Mouse (Mus musculus) MEL (cell line): ENCODE results near the gene Gm11213. TPM values are rescaled to one million over a fixed set of nuclear protein-coding genes. Genes with fewer than 3 reads are reported as not detected.

Source experiments
- DNase-seq: peaks from one replicate; pipeline ENCODE4 v3.0.0; 2011; ENCODE audit warnings: low read depth, low spot score
- H3K27ac ChIP-seq: 2 replicates; pipeline ENCODE4 v1.5.1; 2012; ENCODE audit warnings: low read depth, mild to moderate bottlenecking, control low read depth, low read length, moderate library complexity; ENCODE audit not compliant: control insufficient read depth
- H3K27me3 ChIP-seq, 2 experiments: fragments of 150-350 bp in 1 of 2; sonication (generic) in 1 of 2; 2 replicates each; pipeline ENCODE4 v1.6.1; 2012; ENCODE audit warnings: low read length in 2 of 2, mild to moderate bottlenecking in 2 of 2, improper control_type of control experiment in 1 of 2, moderate library complexity in 1 of 2; ENCODE audit not compliant: insufficient read depth in 2 of 2, control insufficient read depth in 1 of 2
- H3K36me3 ChIP-seq, 2 experiments: 2 replicates each; pipeline ENCODE4 v1.6.1; 2012 to 2014; ENCODE audit warnings: low read length in 2 of 2, improper control_type of control experiment in 1 of 2, inconsistent platforms in 1 of 2, mild to moderate bottlenecking in 1 of 2; ENCODE audit not compliant: insufficient read depth in 2 of 2, control insufficient read depth in 1 of 2
- H3K4me1 ChIP-seq, 2 experiments: fragments of 150-350 bp in 1 of 2; sonication (generic) in 1 of 2; 2 replicates each; pipeline ENCODE4 v1.6.1; 2012; ENCODE audit warnings: low read length in 2 of 2, improper control_type of control experiment in 1 of 2, mild to moderate bottlenecking in 1 of 2; ENCODE audit not compliant: insufficient read depth in 2 of 2, control insufficient read depth in 1 of 2
- H3K4me3 ChIP-seq, 2 experiments: fragments of 150-350 bp in 1 of 2; sonication (generic) in 1 of 2; 2 replicates each; pipeline ENCODE4 v1.5.1; 2012; ENCODE audit warnings: low read depth in 2 of 2, low read length in 2 of 2, mild to moderate bottlenecking in 2 of 2, moderate library complexity in 2 of 2, control low read depth in 1 of 2, improper control_type of control experiment in 1 of 2; ENCODE audit not compliant: control insufficient read depth in 1 of 2, insufficient read depth in 1 of 2
- H3K79me2 ChIP-seq: 2 replicates; pipeline ENCODE4 v1.6.1; 2012; ENCODE audit warnings: mild to moderate bottlenecking, low read length, moderate library complexity; ENCODE audit not compliant: control insufficient read depth, poor library complexity, insufficient read depth
- H3K9ac ChIP-seq: 2 replicates; pipeline ENCODE4 v1.6.1; 2012; ENCODE audit warnings: low read depth, mild to moderate bottlenecking, control low read depth, low read length, moderate library complexity; ENCODE audit not compliant: control insufficient read depth, poor library complexity, severe bottlenecking
- H3K9me3 ChIP-seq: fragments of 150-350 bp; sonication (generic); replicated peaks from 2 replicates; pipeline ENCODE4 v1.6.1; 2012; ENCODE audit warnings: mild to moderate bottlenecking, low read length, improper control_type of control experiment, moderate library complexity; ENCODE audit not compliant: insufficient read depth
- BHLHE40 ChIP-seq: IDR thresholded peaks from 2 replicates; pipeline ENCODE4 v1.6.1; 2012; ENCODE audit warnings: low read depth, mild to moderate bottlenecking, inconsistent platforms, low read length, improper control_type of control experiment, borderline replicate concordance
- CHD1 ChIP-seq: IDR thresholded peaks from 2 replicates; pipeline ENCODE4 v1.6.1; 2012; ENCODE audit warnings: low read depth, mild to moderate bottlenecking, inconsistent platforms, low read length, improper control_type of control experiment
- E2F4 ChIP-seq: IDR thresholded peaks from 2 replicates; pipeline ENCODE4 v1.6.1; 2011; ENCODE audit warnings: low read depth, low read length, improper control_type of control experiment, borderline replicate concordance
- ELF1 ChIP-seq: IDR thresholded peaks from 2 replicates; pipeline ENCODE4 v1.6.1; 2014; ENCODE audit warnings: low read depth, mild to moderate bottlenecking, inconsistent platforms, low read length, improper control_type of control experiment, moderate library complexity
- EP300 ChIP-seq, 2 experiments: IDR thresholded peaks; 2 replicates each; pipeline ENCODE4 v1.6.1; 2011; ENCODE audit warnings: improper control_type of control experiment in 2 of 2, low read length in 2 of 2, low read depth in 1 of 2, mild to moderate bottlenecking in 1 of 2
- ETS1 ChIP-seq: IDR thresholded peaks from 2 replicates; pipeline ENCODE4 v1.6.1; 2012; ENCODE audit warnings: low read depth, mild to moderate bottlenecking, inconsistent platforms, low read length, improper control_type of control experiment, moderate library complexity
- GABPA ChIP-seq: IDR thresholded peaks from 2 replicates; pipeline ENCODE4 v1.6.1; 2012; ENCODE audit warnings: low read depth, mild to moderate bottlenecking, inconsistent platforms, low read length, improper control_type of control experiment, moderate library complexity
- GATA1 ChIP-seq: IDR thresholded peaks from 2 replicates; pipeline ENCODE4 v1.6.1; 2011; ENCODE audit warnings: low read depth, low read length, improper control_type of control experiment
- HCFC1 ChIP-seq: IDR thresholded peaks from 2 replicates; pipeline ENCODE4 v1.6.1; 2012; ENCODE audit warnings: low read depth, mild to moderate bottlenecking, inconsistent platforms, low read length, improper control_type of control experiment, moderate library complexity
- JUND ChIP-seq: IDR thresholded peaks from 2 replicates; pipeline ENCODE4 v1.6.1; 2011; ENCODE audit warnings: low read depth, mild to moderate bottlenecking, improper control_type of control experiment, low read length
- MAFK ChIP-seq: IDR thresholded peaks from 2 replicates; pipeline ENCODE4 v1.6.1; 2011; ENCODE audit warnings: low read depth, mild to moderate bottlenecking, low read length, improper control_type of control experiment, borderline replicate concordance
- MXI1 ChIP-seq: IDR thresholded peaks from 2 replicates; pipeline ENCODE4 v1.6.1; 2011; ENCODE audit warnings: mild to moderate bottlenecking, low read depth, low read length, improper control_type of control experiment
- NELFE ChIP-seq: IDR thresholded peaks from 2 replicates; pipeline ENCODE4 v1.6.1; 2011; ENCODE audit warnings: low read depth, low read length, improper control_type of control experiment
- NRF1 ChIP-seq: IDR thresholded peaks from 2 replicates; pipeline ENCODE4 v1.6.1; 2014; ENCODE audit warnings: low read depth, mild to moderate bottlenecking, inconsistent platforms, low read length, improper control_type of control experiment, moderate library complexity; ENCODE audit not compliant: poor library complexity, insufficient read depth, severe bottlenecking
- POLR2A ChIP-seq, 2 experiments: IDR thresholded peaks; 2 replicates each; pipeline ENCODE4 v1.6.1; 2011 to 2012; ENCODE audit warnings: low read length in 2 of 2, mild to moderate bottlenecking in 2 of 2, control low read depth in 1 of 2, improper control_type of control experiment in 1 of 2, low read depth in 1 of 2, moderate library complexity in 1 of 2; ENCODE audit not compliant: control insufficient read depth in 1 of 2, insufficient read depth in 1 of 2, poor library complexity in 1 of 2
- POLR2AphosphoS2 ChIP-seq: IDR thresholded peaks from 2 replicates; pipeline ENCODE4 v1.6.1; 2011; ENCODE audit warnings: low read length, improper control_type of control experiment
- POLR2AphosphoS5 ChIP-seq: IDR thresholded peaks from 2 replicates; pipeline ENCODE4 v1.6.1; 2012; ENCODE audit warnings: low read depth, borderline replicate concordance, mild to moderate bottlenecking, inconsistent platforms, low read length, moderate library complexity, mixed read lengths
- TAL1 ChIP-seq: IDR thresholded peaks from 2 replicates; pipeline ENCODE4 v1.6.1; 2012; ENCODE audit warnings: mild to moderate bottlenecking, inconsistent platforms, low read length, moderate library complexity, mixed read lengths
- TBP ChIP-seq: IDR thresholded peaks from 2 replicates; pipeline ENCODE4 v1.8.0; 2011; ENCODE audit warnings: low read depth, low read length, improper control_type of control experiment
- TCF12 ChIP-seq: IDR thresholded peaks from 2 replicates; pipeline ENCODE4 v1.6.1; 2014; ENCODE audit warnings: low read depth, mild to moderate bottlenecking, inconsistent platforms, low read length, improper control_type of control experiment, moderate library complexity
- USF1 ChIP-seq: IDR thresholded peaks from 2 replicates; pipeline ENCODE4 v1.6.1; 2014; ENCODE audit warnings: low read depth, mild to moderate bottlenecking, inconsistent platforms, low read length, improper control_type of control experiment, moderate library complexity
- USF2 ChIP-seq, 2 experiments: IDR thresholded peaks; 2 replicates each; pipeline ENCODE4 v1.6.1; 2011 to 2012; ENCODE audit warnings: improper control_type of control experiment in 2 of 2, low read length in 2 of 2, borderline replicate concordance in 1 of 2, inconsistent platforms in 1 of 2, low read depth in 1 of 2, mild to moderate bottlenecking in 1 of 2; ENCODE audit not compliant: insufficient read depth in 1 of 2
- ZKSCAN1 ChIP-seq: IDR thresholded peaks from 2 replicates; pipeline ENCODE4 v1.6.1; 2012; ENCODE audit warnings: low read depth, mild to moderate bottlenecking, inconsistent platforms, low read length, improper control_type of control experiment, moderate library complexity
- ZNF384 ChIP-seq: IDR thresholded peaks from 2 replicates; pipeline ENCODE4 v1.6.1; 2012; ENCODE audit warnings: low read depth, mild to moderate bottlenecking, inconsistent platforms, low read length, improper control_type of control experiment
- polyA plus RNA-seq, 2 experiments: library from polyadenylated mRNA; stranded (reverse) in 1 of 2; unstranded in 1 of 2; fragments of >175 nt in 1 of 2; fragments of >200 nt in 1 of 2; gene quantifications; 2 replicates each; pipeline versions ENCODE4 v1.2.1 to v1.2.4; 2012; ENCODE audit warnings: low replicate concordance in 2 of 2, low read depth in 1 of 2; ENCODE audit not compliant: insufficient read length in 2 of 2, insufficient read depth in 1 of 2, missing spikeins in 1 of 2
- total RNA-seq: library from RNA; depleted of rRNA; stranded (reverse); fragments of 300-350 nt; gene quantifications from 2 replicates; pipeline ENCODE4 v1.2.3, GENCODE M21; 2012

Gene Gm11213
- total and polyA plus RNA-seq, 3 experiments: not detected

- Histone ChIP-seq H3K9ac (no peak overlapping the region), H3K27ac (no peak overlapping the region), H3K4me3 (no peak overlapping the region), H3K79me2 (no peaks in the 10 kb centered on the region), H3K4me1 (no peaks in the 10 kb centered on the region), H3K36me3 (no peaks in the 10 kb centered on the region), H3K9me3 (no peaks in the 10 kb centered on the region), H3K27me3 (no peaks in the 10 kb centered on the region)
- DNase-seq: no peak
- TF ChIP-seq POLR2A (IDR thresholded peaks at IDR 0.05; ENCODE audit: control insufficient read depth in 1 of 2, insufficient read depth in 1 of 2, low read depth in 1 of 2, low read length in 2 of 2, poor library complexity in 1 of 2) (no peak), TBP (no peak), HCFC1 (no peak), ZKSCAN1 (no peak), USF1 (no peak), ZNF384 (no peak), POLR2AphosphoS2 (no peak), ELF1 (no peak), USF2 (IDR thresholded peaks at IDR 0.05; ENCODE audit: borderline replicate concordance in 1 of 2, insufficient read depth in 1 of 2, low read depth in 1 of 2, low read length in 2 of 2) (no peak), NELFE (no peak), GATA1 (no peak), POLR2AphosphoS5 (no peak), JUND (no peak), TAL1 (no peak), CHD1 (no peak)
Measured at GRCm38 (mm10) chr4:63601263-63601662, 3.8 kb downstream of the Gm11213 start.

GRCm38 (mm10) chr4:63600786-63601185 is 4.3 kb downstream of the Gm11213 start:
- H3K27ac ChIP-seq: no peak overlapping the region
- H3K4me1 ChIP-seq: no peaks in the 10 kb centered on the region
- H3K9me3 ChIP-seq: no peaks in the 10 kb centered on the region
- no peaks in the 10 kb centered on the region for H3K79me2 ChIP-seq
- no peak for DNase-seq
- no peak overlapping the region for H3K4me3 ChIP-seq
- H3K27me3 ChIP-seq: no peaks in the 10 kb centered on the region
- no peak overlapping the region for H3K9ac ChIP-seq
- no peaks in the 10 kb centered on the region for H3K36me3 ChIP-seq
- TF ChIP-seq TBP (no peak), ETS1 (no peak), EP300 (IDR thresholded peaks at IDR 0.05; ENCODE audit: low read depth in 1 of 2, low read length in 2 of 2) (no peak), GABPA (no peak), MXI1 (no peak), BHLHE40 (no peak), NRF1 (no peak), MAFK (no peak), POLR2AphosphoS5 (no peak), TAL1 (no peak), ELF1 (no peak), TCF12 (no peak), E2F4 (no peak), POLR2AphosphoS2 (no peak)
- TF ChIP-seq, all 39 proteins: peak for 0
